Mouse (Mus musculus) C2C12 (cell line): ENCODE measurements at regions not wholly inside any gene's neighbourhood (a gene's known extent, or its start where the extent isn't known, plus 50 kb on each side); places are given as distances from the start of the nearest gene placed in this dataset.

Source experiments
- CEBPB ChIP-seq: IDR thresholded peaks from one replicate; pipeline ENCODE4 v1.6.1; 2011; ENCODE audit warnings: low read depth, mild to moderate bottlenecking, control low read depth, moderate library complexity
- CTCF ChIP-seq: IDR thresholded peaks from one replicate; pipeline ENCODE4 v1.5.1; 2011; ENCODE audit not compliant: control insufficient read depth, insufficient read depth, insufficient read length
- MAX ChIP-seq: IDR thresholded peaks from one replicate; pipeline ENCODE4 v1.6.1; 2011; ENCODE audit warnings: mild to moderate bottlenecking, control low read depth
- MYOG ChIP-seq: IDR thresholded peaks from one replicate; pipeline ENCODE4 v1.6.1; 2011; ENCODE audit not compliant: control insufficient read depth, insufficient read length; ENCODE audit errors: extremely low read depth
- USF1 ChIP-seq: IDR thresholded peaks from one replicate; pipeline ENCODE4 v1.6.1; 2011; ENCODE audit warnings: low read depth, mild to moderate bottlenecking, control low read depth, moderate library complexity

GRCm38 (mm10) chr4:131521307-131521651 lies 316.8 kb downstream of the Ptpru start:
- TF ChIP-seq CTCF (no peak), USF1 (no peak), MAX (no peak), CEBPB (no peak), MYOG (no peak)
